Mouse (Mus musculus) midbrain, postnatal 0 days (tissue): ENCODE measurements around the gene Tia1. TPM values are rescaled to one million over a fixed set of nuclear protein-coding genes. Genes with fewer than 3 reads are reported as not detected.

ENCODE experiments used
- ATAC-seq: fragments of 200-750 bp; cut with Nextera tagmentation; 2 replicates; pipeline ENCODE4 v1.8.0; 2017; ENCODE audit warnings: moderate number of reproducible peaks, mild to moderate bottlenecking, moderate TSS enrichment, moderate library complexity; ENCODE audit not compliant: low FRiP score
- DNase-seq: peaks from one replicate; pipeline ENCODE4 v3.0.0-alpha.2; 2015; ENCODE audit warnings: low spot score
- H3K27ac ChIP-seq: fragments of 300-500 bp; sonication (generic); 2 replicates; pipeline ENCODE4 v1.5.1; 2014; ENCODE audit warnings: low read depth, mild to moderate bottlenecking, low read length, mixed read lengths
- H3K27me3 ChIP-seq: fragments of 300-500 bp; sonication (generic); 2 replicates; pipeline ENCODE4 v1.6.1; 2014; ENCODE audit warnings: low read length, control low read depth, mixed read lengths; ENCODE audit not compliant: insufficient read depth
- H3K36me3 ChIP-seq: fragments of 300-500 bp; sonication (generic); 2 replicates; pipeline ENCODE4 v1.6.1; 2014; ENCODE audit warnings: low read length, control low read depth, mixed read lengths; ENCODE audit not compliant: insufficient read depth
- H3K4me1 ChIP-seq: fragments of 300-500 bp; sonication (generic); 2 replicates; pipeline ENCODE4 v1.6.1; 2014; ENCODE audit warnings: mild to moderate bottlenecking, control low read depth, antibody characterized with exemption, low read length, mixed read lengths; ENCODE audit not compliant: insufficient read depth
- H3K4me2 ChIP-seq: fragments of 300-500 bp; sonication (generic); 2 replicates; pipeline ENCODE4 v1.6.1; 2014; ENCODE audit warnings: low read depth, mild to moderate bottlenecking, low read length, mixed read lengths; ENCODE audit not compliant: poor library complexity, severe bottlenecking
- H3K4me3 ChIP-seq: fragments of 300-500 bp; sonication (generic); 2 replicates; pipeline ENCODE4 v1.5.1; 2014; ENCODE audit warnings: low read depth, mild to moderate bottlenecking, low read length, moderate library complexity
- H3K9ac ChIP-seq: fragments of 300-500 bp; sonication (generic); replicated peaks from 2 replicates; pipeline ENCODE4 v1.6.1; 2014; ENCODE audit warnings: mild to moderate bottlenecking, low read length, moderate library complexity, mixed read lengths; ENCODE audit not compliant: poor library complexity, severe bottlenecking
- H3K9me3 ChIP-seq: fragments of 300-500 bp; sonication (generic); 2 replicates; pipeline ENCODE4 v1.6.1; 2016; ENCODE audit warnings: low read length, control low read depth
- CTCF ChIP-seq: IDR thresholded peaks from 2 replicates; pipeline ENCODE4 v1.5.1; 2016; ENCODE audit warnings: antibody characterized with exemption, mild to moderate bottlenecking
- WGBS: fragments of 180-500 bp; shearing (Covaris S2); extraction: QIAGEN DNeasy Blood & Tissue Kit; methylation state at CpG from one replicate; pipeline ENCODE4 v1.1.7; 2014; 5-methylcytosine and 5-hydroxymethylcytosine counted together
- polyA plus RNA-seq: library from polyadenylated mRNA; unstranded; fragments of >200 nt; fragmentation: Nextera tagmentation; extraction: Ambion mirVana; gene quantifications from 2 replicates; pipeline ENCODE4 v1.2.1, GENCODE M21; 2015
- total RNA-seq: library from RNA; depleted of rRNA; stranded (reverse); fragments of >200 nt; gene quantifications from 2 replicates; pipeline ENCODE4 v1.2.3, GENCODE M21; 2014

Gene Tia1
- total and polyA plus RNA-seq, 2 experiments from 2014 or later, result 137 to 212 TPM

DNA sequence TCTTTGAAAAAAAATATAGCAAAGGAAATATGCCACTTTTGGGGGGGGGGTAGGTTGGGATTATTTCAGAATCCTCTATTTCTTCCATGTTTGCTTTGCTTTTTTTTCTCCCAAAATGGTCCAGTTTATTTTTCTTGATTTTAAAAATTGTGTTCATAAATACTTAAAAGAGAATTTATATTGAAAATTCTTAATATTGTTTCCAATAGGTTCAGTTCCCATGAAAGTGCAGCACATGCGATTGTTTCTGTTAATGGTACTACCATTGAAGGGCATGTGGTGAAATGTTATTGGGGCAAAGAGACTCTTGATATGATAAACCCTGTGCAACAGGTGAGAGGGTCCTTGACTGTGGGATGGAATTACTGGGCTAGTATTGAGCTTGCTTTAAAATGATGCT lies 22.3 kb downstream of the Tia1 start, which contains the start of gene Gm44790:
Gene Gm44790 (plus strand): TSS at position 301 of the 400 bp plus-strand sequence.
- DNase-seq, result no peak
- ATAC-seq, result no peak
- 100% methylated on average over 1 of the region's 1 CpGs for WGBS
- no peak within 1 kb of the TSS for H3K27ac ChIP-seq
- no peaks in the 10 kb centered on the region for H3K4me1 ChIP-seq
- no peak within 1 kb of the TSS for H3K9ac ChIP-seq
- no peak within 1 kb of the TSS for H3K4me2 ChIP-seq
- H3K36me3 ChIP-seq, result peaks cover 59% of the 10 kb centered on the region
- no peak within 1 kb of the TSS for H3K4me3 ChIP-seq
- H3K9me3 ChIP-seq, result no peaks in the 10 kb centered on the region
- no peak for TF ChIP-seq CTCF
- no peaks in the 10 kb centered on the region for H3K27me3 ChIP-seq

GRCm38 (mm10) chr6:86431531-86431930 lies 27.5 kb downstream of the Tia1 start:
- H3K4me3 ChIP-seq, result no peak overlapping the region
- no peaks in the 10 kb centered on the region for H3K27me3 ChIP-seq
- H3K27ac ChIP-seq, result no peak overlapping the region
- H3K36me3 ChIP-seq, result peaks cover 65% of the 10 kb centered on the region
- no peak overlapping the region for H3K4me2 ChIP-seq
- no peak for ATAC-seq
- WGBS, result 98% methylated on average over 3 of the region's 3 CpGs
- no peak overlapping the region for H3K9ac ChIP-seq
- H3K9me3 ChIP-seq, result no peaks in the 10 kb centered on the region
- TF ChIP-seq CTCF, result no peak
- DNase-seq, result no peak
- H3K4me1 ChIP-seq, result no peaks in the 10 kb centered on the region

- Histone ChIP-seq H3K4me3 (no peak overlapping the region), H3K36me3 (peaks cover 47% of the 10 kb centered on the region), H3K4me2 (no peak overlapping the region), H3K4me1 (no peaks in the 10 kb centered on the region), H3K27me3 (no peaks in the 10 kb centered on the region), H3K27ac (no peak overlapping the region), H3K9me3 (no peaks in the 10 kb centered on the region), H3K9ac (no peak overlapping the region)
- ATAC-seq (no peak), DNase-seq (no peak)
- TF ChIP-seq CTCF, result no peak
- 94% methylated on average over 1 of the region's 1 CpGs for WGBS
Measured at GRCm38 (mm10) chr6:86433696-86434095, 29.7 kb downstream of the Tia1 start.

- peak overlapping the region; percentile 75 for H3K4me3 ChIP-seq
- ATAC-seq (peak; percentile 59; the same call in 1 of the 2 replicates), DNase-seq (peak; percentile 58)
- H3K27me3 ChIP-seq, result no peaks in the 10 kb centered on the region
- peak overlapping the region; percentile 62 for H3K4me2 ChIP-seq
- peak overlapping the region; percentile 30; the same call in 1 of the 2 replicates for H3K9ac ChIP-seq
- peak; percentile 69 for TF ChIP-seq CTCF
- peak overlapping the region; percentile 73; the same call in 1 of the 2 replicates for H3K27ac ChIP-seq
- 2% methylated on average over 14 of the region's 14 CpGs for WGBS
- no peaks in the 10 kb centered on the region for H3K9me3 ChIP-seq
- no peaks in the 10 kb centered on the region for H3K4me1 ChIP-seq
- H3K36me3 ChIP-seq, result peaks cover 23% of the 10 kb centered on the region
Measured at GRCm38 (mm10) chr6:86437711-86438110, 33.7 kb downstream of the Tia1 start.

GRCm38 (mm10) chr6:86438272-86439118 lies 34.5 kb downstream of the Tia1 start, which contains the start of gene C87436:
C87436 (plus strand) TSS chr6:86438374.
- no peaks in the 10 kb centered on the region for H3K9me3 ChIP-seq
- H3K4me2 ChIP-seq, result peak within 1 kb of the TSS; percentile 65
- DNase-seq, result peak; percentile 96
- H3K36me3 ChIP-seq, result peaks cover 20% of the 10 kb centered on the region
- ATAC-seq, result peak; percentile 93
- H3K4me1 ChIP-seq, result no peaks in the 10 kb centered on the region
- under 1% methylated on average over 59 of the region's 59 CpGs for WGBS
- H3K9ac ChIP-seq, result peak within 1 kb of the TSS; percentile 83
- H3K27me3 ChIP-seq, result no peaks in the 10 kb centered on the region
- peak within 1 kb of the TSS; percentile 73 for H3K27ac ChIP-seq
- peak within 1 kb of the TSS; percentile 75 for H3K4me3 ChIP-seq
- peak; percentile 77 for TF ChIP-seq CTCF

GRCm38 (mm10) chr6:86439119-86439496 lies 35.1 kb downstream of the Tia1 start:
- TF ChIP-seq CTCF, result no peak
- DNase-seq, result peak; percentile 12
- no peak; the same call in 1 of the 2 replicates for ATAC-seq
- H3K4me3 ChIP-seq, result peak overlapping the region; percentile 75
- H3K4me2 ChIP-seq, result peak overlapping the region; percentile 65
- H3K27ac ChIP-seq, result peak overlapping the region; percentile 73
- H3K36me3 ChIP-seq, result peaks cover 23% of the 10 kb centered on the region
- H3K9ac ChIP-seq, result peak overlapping the region; percentile 83
- H3K4me1 ChIP-seq, result no peaks in the 10 kb centered on the region
- WGBS, result 5% methylated on average over 13 of the region's 13 CpGs
- no peaks in the 10 kb centered on the region for H3K9me3 ChIP-seq
- no peaks in the 10 kb centered on the region for H3K27me3 ChIP-seq
